Mouse (Mus musculus) R1 (cell line): ENCODE measurements around the gene Tmtc4.

Source experiments
- DNase-seq: peaks from one replicate; pipeline ENCODE4 v3.0.0-alpha.2; 2018; ENCODE audit warnings: low read depth, low spot score

The Tmtc4 gene

GRCm38 (mm10) chr14:122983226-122984215 lies at the start of gene Tmtc4:
Gene Tmtc4 (minus strand): TSS chr14:122984035.
- peak; percentile 95 for DNase-seq

- no peak for DNase-seq
These were observed 48.6 kb upstream of the Tmtc4 start for GRCm38 (mm10) chr14:123032435-123032834.

- DNase-seq = no peak
These were observed 44.0 kb upstream of the Tmtc4 start for GRCm38 (mm10) chr14:123027876-123028275.

DNA sequence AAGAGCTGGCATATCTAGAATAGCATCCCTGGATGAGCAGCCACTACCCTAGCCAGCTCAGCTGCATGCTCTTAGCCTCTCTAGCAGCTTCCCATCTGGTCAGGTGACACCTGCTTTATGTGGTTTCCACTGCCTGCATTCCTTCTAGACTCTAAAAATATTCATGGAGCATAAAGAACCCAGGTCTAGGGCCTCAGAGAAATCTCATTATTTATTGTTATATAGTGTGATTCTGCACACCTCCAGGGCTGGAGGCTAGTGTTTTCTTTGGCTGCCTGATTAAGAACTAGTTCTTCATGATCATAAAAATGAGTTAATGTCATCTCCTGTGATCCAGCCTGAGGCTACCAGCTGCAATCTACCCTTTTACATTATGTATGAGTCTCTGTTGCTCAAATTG lies 39.1 kb upstream of the Tmtc4 start:
- DNase-seq = no peak

DNA sequence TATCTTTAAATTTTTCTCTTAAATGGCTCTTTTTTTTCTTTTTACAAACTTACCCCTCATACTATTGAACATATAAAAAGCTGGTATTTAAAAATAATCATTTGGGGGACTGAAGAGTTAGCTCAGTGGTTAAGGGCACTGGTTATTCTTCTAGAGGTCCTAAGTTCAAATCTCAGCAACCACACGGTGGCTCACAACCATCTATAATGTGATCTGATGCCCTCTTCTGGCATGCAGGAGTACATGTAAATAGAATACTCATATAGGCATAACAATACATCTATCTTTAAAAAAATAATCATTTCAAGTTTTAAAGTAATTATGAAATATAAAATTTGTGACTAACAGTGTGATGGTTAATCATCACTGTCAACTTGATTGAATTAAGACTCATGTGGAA lies 32.5 kb upstream of the Tmtc4 start:
- DNase-seq = no peak

GRCm38 (mm10) chr14:123015687-123016086 lies 31.9 kb upstream of the Tmtc4 start:
- DNase-seq = no peak

DNA sequence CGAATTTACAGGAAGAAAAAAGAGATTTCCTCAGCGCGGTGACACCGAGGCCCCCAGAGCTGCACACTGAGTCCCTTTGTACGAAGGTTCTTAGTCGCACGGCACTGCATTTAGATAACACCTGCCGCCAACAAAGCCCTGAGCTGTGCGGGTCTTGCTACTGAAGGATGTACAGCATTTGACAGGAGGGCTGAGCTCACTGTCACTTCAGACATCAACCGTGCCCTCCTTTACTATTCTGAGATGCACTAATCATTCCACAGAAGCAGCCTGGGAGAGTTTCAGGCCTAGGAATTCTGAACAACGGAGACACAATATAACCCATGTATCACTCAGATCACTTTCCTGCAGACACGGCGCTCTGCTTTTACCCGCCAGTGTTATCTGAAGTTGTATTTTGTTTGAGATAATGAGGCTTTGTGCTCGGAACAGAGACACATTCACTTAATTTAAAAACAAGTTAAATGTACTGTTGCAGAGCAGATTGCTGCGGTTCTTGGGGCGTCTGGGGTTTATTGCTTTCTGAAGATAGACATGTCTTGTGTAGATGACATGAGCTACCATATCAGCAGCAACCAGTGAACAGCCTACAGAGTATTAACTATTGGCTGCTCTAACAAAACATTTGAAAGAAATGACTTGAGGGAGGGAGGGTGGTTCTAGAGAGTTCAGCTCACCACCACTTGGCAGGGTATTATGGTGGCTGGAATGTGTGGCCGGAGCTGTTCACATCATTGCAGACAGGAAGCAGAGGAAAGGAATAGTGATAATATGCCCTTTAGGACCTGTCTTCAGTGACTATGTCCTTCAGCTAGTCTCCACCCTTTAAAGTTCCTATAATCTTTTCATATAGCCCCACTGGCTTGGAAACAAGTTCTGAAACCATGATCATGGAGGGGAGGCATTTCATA lies 25.5 kb upstream of the Tmtc4 start:
- DNase-seq = no peak

DNA sequence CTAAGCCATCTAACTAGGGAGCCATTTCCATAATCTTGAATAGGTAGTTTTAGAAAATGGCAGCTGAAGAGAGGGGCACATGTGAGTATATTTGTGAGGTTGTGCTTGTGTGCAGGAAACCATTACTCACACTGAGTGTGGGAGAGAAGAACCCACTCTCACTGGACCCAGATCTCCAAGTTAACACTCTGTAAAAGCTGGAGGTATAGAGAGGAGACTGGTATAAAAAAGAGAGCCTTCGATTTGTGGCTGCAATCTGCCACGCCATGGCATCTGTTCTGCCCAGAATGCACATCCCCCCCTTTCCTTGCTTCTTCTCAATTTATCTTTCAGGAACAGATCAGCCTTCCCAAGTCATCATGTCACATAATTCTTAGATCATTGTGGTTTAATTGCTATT lies 24.8 kb upstream of the Tmtc4 start:
- DNase-seq = no peak

- peak; percentile 42 for DNase-seq
These were observed 19.9 kb upstream of the Tmtc4 start for GRCm38 (mm10) chr14:123003715-123004114.

DNA sequence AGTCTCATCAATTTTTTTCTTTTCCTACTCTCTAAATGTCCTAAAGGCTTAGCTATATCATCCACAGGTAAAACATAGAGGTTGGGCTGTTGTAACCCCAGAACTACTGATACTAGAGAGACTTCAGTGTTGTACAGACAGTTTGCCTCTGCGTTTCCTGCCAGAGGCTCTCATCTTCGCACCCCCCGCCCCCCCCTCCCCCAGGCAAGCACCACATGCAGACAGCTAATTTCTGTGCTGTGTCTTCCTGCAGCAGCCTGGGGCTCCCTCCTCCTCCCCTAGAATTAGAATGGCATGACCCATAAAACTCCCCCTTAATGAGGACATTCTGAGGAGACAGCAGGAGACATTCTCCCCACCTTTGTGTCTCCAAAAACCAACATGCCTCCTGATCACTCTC lies 17.6 kb upstream of the Tmtc4 start:
- DNase-seq = no peak

DNA sequence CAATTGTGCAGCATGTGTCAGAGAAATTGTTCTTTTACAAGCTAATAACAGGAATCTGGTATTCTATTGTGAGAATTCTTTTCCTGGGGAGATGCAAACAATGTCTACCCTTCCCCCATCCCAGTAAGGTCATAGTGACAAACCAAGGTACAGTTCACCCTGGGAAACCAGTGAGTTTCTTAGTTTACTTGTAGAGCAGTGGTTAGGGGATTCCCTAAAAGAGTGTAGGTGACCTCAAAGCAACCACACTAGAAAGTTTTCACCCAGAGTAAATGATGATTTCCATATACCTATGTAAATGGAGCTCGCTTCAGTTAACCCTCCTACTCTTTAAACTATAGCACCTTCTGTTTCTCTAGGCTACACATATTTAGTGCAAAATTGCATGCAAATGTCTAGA lies 13.6 kb upstream of the Tmtc4 start:
- no peak for DNase-seq

GRCm38 (mm10) chr14:122993935-122994334 lies 10.1 kb upstream of the Tmtc4 start:
- no peak for DNase-seq

- peak; percentile 36 for DNase-seq
These were observed 9.1 kb upstream of the Tmtc4 start for GRCm38 (mm10) chr14:122992937-122993336.

DNA sequence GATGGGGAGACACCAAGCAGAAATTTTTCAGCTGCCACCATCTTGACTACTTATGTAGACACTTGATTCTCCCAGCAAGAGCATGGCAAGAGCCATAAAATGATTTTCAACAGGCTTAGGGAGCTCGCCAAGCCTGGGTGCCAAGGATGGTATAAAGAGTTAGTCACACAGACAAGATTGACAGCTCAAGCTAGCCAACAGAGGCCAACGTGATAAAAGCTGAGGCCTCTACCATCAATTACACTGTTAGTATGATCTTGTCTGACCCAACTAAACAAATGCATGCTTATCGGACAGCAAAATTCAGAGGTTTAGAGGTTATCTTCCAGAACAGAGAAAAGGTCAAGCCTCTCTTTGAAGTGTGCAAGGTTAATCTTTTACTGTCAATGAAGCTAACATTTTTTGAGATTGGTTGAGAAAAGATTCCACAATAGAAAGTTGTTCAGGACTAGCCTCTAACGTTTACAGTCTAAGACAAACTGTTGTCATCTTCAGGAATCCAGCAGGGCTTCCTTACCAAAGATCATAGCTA lies 6.8 kb upstream of the Tmtc4 start:
- DNase-seq = no peak

DNA sequence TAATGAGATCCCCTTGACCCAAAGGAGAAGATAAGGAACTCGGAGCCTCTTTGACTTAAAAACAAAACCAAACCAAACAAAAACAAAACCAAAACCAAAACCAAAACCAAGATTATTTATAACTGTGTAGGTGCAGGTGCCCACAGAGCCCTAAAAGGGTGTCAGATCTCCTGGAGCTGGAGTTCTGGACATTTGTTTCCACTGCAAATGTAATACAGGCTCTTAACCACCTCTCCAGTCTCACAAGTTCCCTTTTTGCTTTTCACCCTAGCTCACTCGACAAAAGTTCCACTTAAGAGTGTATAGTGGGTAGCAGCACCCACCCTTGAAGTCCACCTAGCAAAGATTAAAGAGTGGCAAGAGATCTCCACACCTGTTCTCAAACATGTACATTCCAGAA lies 2.6 kb upstream of the Tmtc4 start:
- DNase-seq = no peak

- DNase-seq = peak; percentile 63
These were observed 1.1 kb downstream of the Tmtc4 start for GRCm38 (mm10) chr14:122982571-122983225.

- DNase-seq = no peak
These were observed 1.9 kb downstream of the Tmtc4 start for GRCm38 (mm10) chr14:122981831-122982485.

- no peak for DNase-seq
These were observed 5.0 kb downstream of the Tmtc4 start for GRCm38 (mm10) chr14:122978871-122979270.

DNA sequence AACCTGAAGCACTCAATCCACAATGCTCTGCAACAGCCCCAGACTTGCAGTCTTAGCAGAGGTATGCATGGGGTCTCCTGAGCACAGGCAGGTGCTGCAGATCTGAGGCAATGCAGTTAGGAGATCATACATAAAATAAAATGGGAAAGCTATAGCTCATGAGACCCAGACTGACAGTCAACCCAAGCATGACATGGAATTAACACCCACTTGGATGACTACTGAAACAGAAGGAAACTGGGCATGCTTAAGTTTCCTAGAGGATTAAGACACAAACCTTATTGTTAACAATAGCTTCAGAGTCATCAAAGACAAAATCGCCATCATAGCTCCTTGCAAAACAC lies 6.1 kb downstream of the Tmtc4 start:
- no peak for DNase-seq

DNA sequence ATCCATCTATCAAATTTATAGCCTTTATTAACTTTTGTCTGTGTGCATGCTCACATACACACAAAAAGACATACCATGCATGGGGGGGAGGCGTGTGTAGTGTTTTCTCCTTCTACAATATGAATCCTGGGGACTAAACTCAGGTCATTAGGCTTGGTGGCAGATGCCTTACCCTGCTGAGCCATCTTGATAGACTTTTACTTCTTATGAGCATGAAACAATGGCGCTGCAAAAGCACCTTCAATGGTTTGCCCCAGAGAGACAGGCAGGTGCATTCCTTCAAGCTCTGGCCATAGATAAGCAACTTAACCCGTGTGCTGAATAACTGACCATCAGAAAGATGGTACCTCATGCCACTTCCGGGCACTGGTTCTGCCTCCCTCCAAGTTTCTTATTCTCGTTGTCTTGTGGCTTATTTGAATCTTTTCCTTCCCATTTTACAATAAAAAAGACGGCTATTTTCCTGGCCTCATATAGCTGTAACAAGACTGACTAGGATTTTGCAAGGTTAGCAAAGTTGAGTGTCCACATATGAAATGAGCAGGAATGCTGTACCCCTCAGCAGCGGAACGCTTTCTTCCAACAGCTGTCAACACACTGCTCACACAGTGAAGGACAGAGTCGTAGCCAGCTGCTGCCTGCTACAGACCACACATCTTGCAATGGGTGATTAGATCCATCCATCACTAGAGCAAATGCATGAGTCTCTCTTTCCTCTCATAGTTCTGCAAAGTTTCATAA lies 6.6 kb downstream of the Tmtc4 start:
- DNase-seq = no peak
